Mouse (Mus musculus): ENCODE data around the gene Heyl. TPM values are rescaled to one million over a fixed set of nuclear protein-coding genes. Genes with fewer than 3 reads are reported as not detected.

Heyl gene
- 1.3 TPM for polyA plus RNA-seq (2014; fragmentation: Illumina TruSeq; extraction: RNeasy Lipid Tissue Mini Kit (QIAGEN cat#74804); ENCODE audit: low read depth, low replicate concordance)

DNA sequence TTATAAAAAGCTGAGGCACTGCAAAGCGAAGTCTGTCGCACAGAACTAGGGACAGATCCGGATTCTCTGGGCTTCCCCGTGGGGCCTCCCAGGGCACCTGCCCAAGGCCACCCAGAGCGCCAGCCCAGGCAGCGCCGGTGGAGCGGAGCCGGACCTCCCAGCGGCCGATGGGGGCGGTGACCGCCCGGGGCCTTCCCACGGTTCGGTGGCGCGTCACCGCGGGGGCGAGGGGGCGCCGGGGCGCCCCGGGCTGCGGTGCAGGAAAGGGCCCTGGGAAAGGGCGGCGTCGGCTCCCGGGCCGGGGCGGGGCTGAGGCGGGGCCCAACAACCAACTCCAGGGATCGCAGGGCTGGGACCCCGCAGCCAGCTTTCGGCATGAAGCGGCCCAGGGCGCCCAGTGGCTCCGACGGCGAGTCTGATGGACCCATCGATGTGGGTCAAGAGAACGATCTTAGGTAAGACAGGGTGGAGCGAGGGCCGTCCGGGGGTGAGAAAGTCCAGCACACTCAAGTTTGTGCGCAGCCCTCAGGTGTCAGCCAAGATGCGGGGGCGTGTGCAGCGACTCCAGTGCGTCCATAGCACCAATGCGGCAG is at the start of gene Heyl:
Heyl (plus strand) TSS at position 65 of the 593 bp plus-strand sequence.

GRCm38 (mm10) chr4:123201186-123202093 is 31.9 kb upstream of the Heyl start, which contains the start of gene Nt5c1a:
Gene Nt5c1a (plus strand): TSS chr4:123201504.

DNA sequence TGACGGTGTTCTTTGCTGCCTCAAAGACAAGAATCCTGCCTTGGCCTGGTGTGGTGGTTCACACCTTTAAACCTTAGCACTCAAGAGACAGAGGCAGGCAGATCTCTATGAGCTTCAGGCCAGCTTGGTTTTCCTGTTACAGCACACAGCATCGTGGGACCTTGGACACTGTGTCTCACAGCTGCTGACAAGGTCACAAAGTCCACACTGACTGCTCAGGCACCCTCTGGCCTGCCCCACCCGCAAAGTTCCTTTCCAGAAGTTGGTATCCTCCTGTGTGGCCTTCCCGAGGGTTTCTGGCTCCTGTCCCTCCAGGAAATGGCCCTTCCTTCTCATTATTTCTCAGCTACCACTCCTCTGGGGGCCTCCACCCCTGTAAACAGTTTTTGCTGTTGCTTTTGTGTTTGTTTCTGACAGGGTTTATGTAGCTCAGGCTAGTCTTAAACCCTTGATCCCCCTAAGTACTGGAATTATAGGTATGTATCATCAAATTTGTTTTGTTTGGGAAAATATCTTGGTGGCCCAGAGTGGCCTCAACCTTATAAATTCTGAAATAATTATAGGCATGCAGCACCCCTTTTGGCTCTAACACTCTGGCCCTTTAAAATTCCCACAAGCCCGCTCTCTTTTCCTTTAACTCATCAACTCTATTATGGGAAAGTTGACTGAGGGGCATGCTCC is 28.5 kb downstream of the Heyl start, which contains the start of gene Pabpc4:
Pabpc4 (plus strand) TSS at position 631 of the 681 bp plus-strand sequence.

Other genes starting within 250 kb of the Heyl start
- 0.32 TPM for gene Mycl, start 237.9 kb upstream of the Heyl start, polyA plus RNA-seq (2014; fragmentation: Illumina TruSeq; extraction: RNeasy Lipid Tissue Mini Kit (QIAGEN cat#74804); ENCODE audit: low read depth, low replicate concordance)
- gene Trit1, start 217.0 kb upstream of the Heyl start, polyA plus RNA-seq (2014; fragmentation: Illumina TruSeq; extraction: RNeasy Lipid Tissue Mini Kit (QIAGEN cat#74804); ENCODE audit: low read depth, low replicate concordance), result 11.8 TPM
- not detected for gene Bmp8b, start 128.4 kb upstream of the Heyl start, polyA plus RNA-seq (2014; fragmentation: Illumina TruSeq; extraction: RNeasy Lipid Tissue Mini Kit (QIAGEN cat#74804); ENCODE audit: low read depth, low replicate concordance)
- not detected for gene Oxct2b, start 117.3 kb upstream of the Heyl start, polyA plus RNA-seq (2014; fragmentation: Illumina TruSeq; extraction: RNeasy Lipid Tissue Mini Kit (QIAGEN cat#74804); ENCODE audit: low read depth, low replicate concordance)
- gene Ppie, start 93.6 kb upstream of the Heyl start, polyA plus RNA-seq (2014; fragmentation: Illumina TruSeq; extraction: RNeasy Lipid Tissue Mini Kit (QIAGEN cat#74804); ENCODE audit: low read depth, low replicate concordance), result 9.7 TPM
- 0.61 TPM for gene Hpcal4, start 50.3 kb upstream of the Heyl start, polyA plus RNA-seq (2014; fragmentation: Illumina TruSeq; extraction: RNeasy Lipid Tissue Mini Kit (QIAGEN cat#74804); ENCODE audit: low read depth, low replicate concordance)
- not detected for gene Nt5c1a, start 32.1 kb upstream of the Heyl start, polyA plus RNA-seq (2014; fragmentation: Illumina TruSeq; extraction: RNeasy Lipid Tissue Mini Kit (QIAGEN cat#74804); ENCODE audit: low read depth, low replicate concordance)
- gene Pabpc4, start 28.8 kb downstream of the Heyl start, polyA plus RNA-seq (2014; fragmentation: Illumina TruSeq; extraction: RNeasy Lipid Tissue Mini Kit (QIAGEN cat#74804); ENCODE audit: low read depth, low replicate concordance), result 23.6 TPM
- not detected for gene Oxct2a, start 90.1 kb downstream of the Heyl start, polyA plus RNA-seq (2014; fragmentation: Illumina TruSeq; extraction: RNeasy Lipid Tissue Mini Kit (QIAGEN cat#74804); ENCODE audit: low read depth, low replicate concordance)
- 0.24 TPM for gene Bmp8a, start 109.7 kb downstream of the Heyl start, polyA plus RNA-seq (2014; fragmentation: Illumina TruSeq; extraction: RNeasy Lipid Tissue Mini Kit (QIAGEN cat#74804); ENCODE audit: low read depth, low replicate concordance)

All from kidney, adult 10 weeks (tissue).